In the genomic region with DNA sequence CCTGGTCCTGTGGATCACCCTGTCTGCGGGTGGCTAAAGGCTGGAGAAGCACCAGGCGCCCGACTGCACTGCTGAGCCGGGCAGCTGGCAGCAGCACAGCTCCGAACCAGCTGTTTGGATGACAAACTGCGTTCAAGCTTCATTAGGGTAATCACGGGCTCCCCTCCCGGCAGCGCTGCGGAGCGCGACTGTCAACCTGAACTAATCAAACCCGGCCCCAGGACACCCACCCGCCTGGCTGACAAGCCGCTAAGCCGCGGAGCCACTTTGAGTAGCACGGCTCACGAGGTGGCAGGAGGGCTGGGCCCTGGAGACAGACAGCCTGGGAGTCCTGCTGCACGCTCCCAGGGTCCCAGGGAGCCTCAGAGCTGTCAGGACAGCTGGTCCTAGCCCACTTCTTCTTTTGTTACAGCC, we compare ENCODE assay signal across 9 mouse cellular contexts. TPM values are rescaled to one million over a fixed set of nuclear protein-coding genes. Genes with fewer than 3 reads are reported as not detected.
DNase-seq lines count a peak whose midpoint lies in the region; ATAC-seq and TF ChIP-seq lines count a peak whose summit lies in the region.
"Had no signal": no experiment of that assay in that cellular context is flagged by ENCODE, and none has a peak within 500 bp of the region (broad histone marks: within the 10 kb centered on the region; RNA-seq: fewer than 3 reads in every experiment).

No protein-coding gene starts in this region.

- DNase-seq in heart, adult 11 months, result no peak
- no peak for DNase-seq in ES-E14 (ENCODE audit: low read depth, low spot score)
- DNase-seq in left cerebral cortex, adult 18-20 months (ENCODE audit: low spot score in 2 of 2), result no peak
- DNase-seq in adrenal gland, adult 2 months, result no peak
- DNase-seq: adrenal gland, postnatal 14 days had no signal

- peaks cover 87% of the 10 kb centered on the region for H3K27me3 ChIP-seq in heart, embryonic 12.5 days (replicated peaks)
- H3K27me3 ChIP-seq in forebrain, embryonic 15.5 days, result no peaks in the 10 kb centered on the region
- H3K27me3 ChIP-seq in midbrain, embryonic 12.5 days, result peaks cover 83% of the 10 kb centered on the region

- H3K4me2 ChIP-seq in heart, embryonic 12.5 days, result peak overlapping the region; percentile 36
- peak overlapping the region; percentile 8; the same call in 1 of the 2 replicates for H3K4me2 ChIP-seq in forebrain, embryonic 15.5 days (replicated peaks)
- peak overlapping the region; percentile 24 for H3K4me2 ChIP-seq in midbrain, embryonic 12.5 days (replicated peaks)

- no peaks in the 10 kb centered on the region for H3K36me3 ChIP-seq in heart, embryonic 12.5 days
- H3K36me3 ChIP-seq in ES-E14 (ENCODE audit: control insufficient read depth, insufficient read depth, low read length, poor library complexity, severe bottlenecking), result no peaks in the 10 kb centered on the region
- H3K36me3 ChIP-seq in forebrain, embryonic 15.5 days, result no peaks in the 10 kb centered on the region
- no peaks in the 10 kb centered on the region for H3K36me3 ChIP-seq in midbrain, embryonic 12.5 days

- H3K9me3 ChIP-seq in heart, embryonic 12.5 days (replicated peaks), result no peaks in the 10 kb centered on the region
- no peaks in the 10 kb centered on the region for H3K9me3 ChIP-seq in ES-E14 (ENCODE audit: control insufficient read depth, insufficient read depth, low read depth, low read length)
- H3K9me3 ChIP-seq in forebrain, embryonic 15.5 days, result no peaks in the 10 kb centered on the region
- H3K9me3 ChIP-seq in midbrain, embryonic 12.5 days, result no peaks in the 10 kb centered on the region

- no peak overlapping the region; the same call in 1 of the 2 replicates for H3K9ac ChIP-seq in heart, embryonic 12.5 days
- 0 out of 2 replicates have a peak overlapping the region, but pooled peaks have one; percentile 27 for H3K9ac ChIP-seq in ES-E14 (ENCODE audit: insufficient read depth, low read depth, low read length, poor library complexity, severe bottlenecking)
- H3K9ac ChIP-seq in forebrain, embryonic 15.5 days (replicated peaks), result peak overlapping the region; percentile 2; the same call in 1 of the 2 replicates
- H3K9ac ChIP-seq in midbrain, embryonic 12.5 days (replicated peaks), result no peak overlapping the region

- ATAC-seq in heart, embryonic 12.5 days (ENCODE audit: insufficient number of reproducible peaks, low FRiP score), result no peak
- ATAC-seq in forebrain, embryonic 15.5 days (replicated peaks), result peak; percentile 78
- peak; percentile 88 for ATAC-seq in midbrain, embryonic 12.5 days (ENCODE audit: low FRiP score, low read depth)
- no peak for ATAC-seq in monocyte, adult 5-6 weeks (replicated peaks; ENCODE audit: insufficient number of reproducible peaks, low FRiP score, low TSS enrichment, poor library complexity, severe bottlenecking)

- peaks cover 74% of the 10 kb centered on the region for H3K4me1 ChIP-seq in heart, embryonic 12.5 days (replicated peaks)
- peaks cover 2 to 7% of the 10 kb centered on the region in 2 experiments; a peak in 1 of 4 replicates for H3K4me1 ChIP-seq in ES-E14 (ENCODE audit: control insufficient read depth in 2 of 2, insufficient read depth in 2 of 2, low read length in 2 of 2, poor library complexity in 1 of 2)
- H3K4me1 ChIP-seq in forebrain, embryonic 15.5 days, result peaks cover 62% of the 10 kb centered on the region
- H3K4me1 ChIP-seq in midbrain, embryonic 12.5 days, result peaks cover 66% of the 10 kb centered on the region

- in situ Hi-C loops in ES-E14 (cut with MboI; ENCODE audit: low sequenced_read_pairs in 2 of 2, unreplicated experiment in 2 of 2), result no loop called here

- no peak overlapping the region for H3K4me3 ChIP-seq in heart, embryonic 12.5 days
- H3K4me3 ChIP-seq in ES-E14 (ENCODE audit: insufficient read depth in 1 of 2, low read depth in 1 of 2, low read length in 2 of 2, poor library complexity in 1 of 2, severe bottlenecking in 1 of 2), result peak overlapping the region in 1 of 2 experiments; percentile 30; a peak in 1 of 4 replicates
- no peak overlapping the region for H3K4me3 ChIP-seq in forebrain, embryonic 15.5 days
- no peak overlapping the region for H3K4me3 ChIP-seq in midbrain, embryonic 12.5 days

- H3K27ac ChIP-seq in heart, embryonic 12.5 days (ENCODE audit: poor library complexity, severe bottlenecking), result no peak overlapping the region
- H3K27ac ChIP-seq in ES-E14 (ENCODE audit: insufficient read depth, low read depth, low read length, poor library complexity, severe bottlenecking), result no peak overlapping the region
- H3K27ac ChIP-seq in forebrain, embryonic 15.5 days (replicated peaks), result peak overlapping the region; percentile 68
- H3K27ac ChIP-seq in midbrain, embryonic 12.5 days (replicated peaks), result peak overlapping the region; percentile 79

- 9% methylated on average over 20 of the region's 20 CpGs for WGBS in heart, embryonic 12.5 days
- WGBS in forebrain, embryonic 15.5 days, result 2% methylated on average over 20 of the region's 20 CpGs
- WGBS in midbrain, embryonic 12.5 days, result 4% methylated on average over 20 of the region's 20 CpGs

TF ChIP-seq in ES-E14, 5 proteins besides CTCF, POLR2A, EP300 and RAD21:
- TF ChIP-seq HCFC1 (IDR thresholded peaks at IDR 0.05; ENCODE audit: borderline replicate concordance, insufficient read depth, low read length), result no peak
- no peak for TF ChIP-seq ZC3H11A (IDR thresholded peaks at IDR 0.05; ENCODE audit: borderline replicate concordance, low read depth, low read length)
- no peak for TF ChIP-seq ZNF384 (IDR thresholded peaks at IDR 0.05; ENCODE audit: low read depth, low read length)
- no peak for TF ChIP-seq CHD2 (IDR thresholded peaks at IDR 0.05; ENCODE audit: low read depth, low read length)
- no peak for TF ChIP-seq MAFK (IDR thresholded peaks at IDR 0.05; ENCODE audit: insufficient read depth, low read depth, low read length)

RNA-seq across cellular contexts. Expression of gene Tcf20, which starts 35.4 kb away (rescaled TPM):
- 5.4 and 6.4 TPM in 2 replicates for polyA plus RNA-seq in heart, embryonic 12.5 days (2016; fragmentation: Nextera tagmentation; extraction: Ambion mirVana)
- 128 and 143 TPM in 2 replicates for total RNA-seq in ES-E14 (2012; rRNA removed)
- 18.2 and 18.7 TPM in 2 replicates for polyA plus RNA-seq in forebrain, embryonic 15.5 days (2015; fragmentation: Nextera tagmentation; extraction: Ambion mirVana)
- 13.7 TPM in 2 replicates for polyA plus RNA-seq in midbrain, embryonic 12.5 days (2016; fragmentation: Nextera tagmentation; extraction: Ambion mirVana)
- 100 to 1,000 TPM; 233 to 245 TPM for total RNA-seq in left cerebral cortex, adult 18-20 months (2021)
- 100 to 1,000 TPM in 1 of 2 experiments, 10 to 100 TPM in 1; 80.6 to 103 TPM for total RNA-seq in adrenal gland, adult 2 months (2021)
- polyA plus RNA-seq in adrenal gland, adult 2 months (2012; rRNA removed), result 13.9 and 27.7 TPM in 2 replicates
- 77.4 to 104 TPM (median 81.3 TPM) in 3 replicates for total RNA-seq in monocyte, adult 5-6 weeks (2017)

Comparison
In these comparisons a context has a peak if more than half of its experiments do, and no peak if none do; other contexts are left out.
1. ATAC-seq: peak in forebrain, embryonic 15.5 days (single experiment) and midbrain, embryonic 12.5 days (single experiment); none in heart, embryonic 12.5 days (single experiment) and monocyte, adult 5-6 weeks (single experiment).
2. H3K27ac ChIP-seq: peak in forebrain, embryonic 15.5 days (single experiment) and midbrain, embryonic 12.5 days (single experiment); none in heart, embryonic 12.5 days (single experiment) and ES-E14 (single experiment).
3. H3K9ac ChIP-seq: peak in ES-E14 (single experiment) and forebrain, embryonic 15.5 days (single experiment); none in heart, embryonic 12.5 days (single experiment) and midbrain, embryonic 12.5 days (single experiment).
4. Peak in every context shown above with its lines, with median percentiles within 50 percentile points of each other: H3K4me2 ChIP-seq.